Mouse (Mus musculus): ENCODE results near the gene Ctnna3.
"Not testable (repeated sequence)": the region's sequence is repeated elsewhere in the genome, so short reads cannot be mapped to it uniquely, and the experiment has no call there.

The Ctnna3 gene

DNA sequence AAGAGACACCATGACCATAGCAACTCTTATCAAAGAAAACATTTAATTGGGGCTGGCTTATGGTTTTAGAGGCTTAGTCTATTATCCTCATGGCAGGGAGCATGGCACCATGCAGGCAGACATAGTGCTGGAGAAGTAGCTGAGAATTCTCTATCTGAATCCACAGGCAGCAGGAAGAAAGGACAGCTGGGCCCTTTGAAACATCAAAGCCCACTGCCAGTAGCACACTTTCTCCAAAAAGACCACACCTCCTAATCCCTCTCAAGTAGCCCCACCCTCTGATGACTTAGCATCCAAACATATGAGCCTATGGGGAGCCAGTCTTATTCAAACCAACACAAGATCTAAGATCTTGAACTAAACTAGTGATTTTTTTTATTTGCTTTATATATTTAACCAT, 1462.6 kb downstream of the Ctnna3 start:
- no peak for DNase-seq (ENCODE audit: low spot score in 2 of 2)

DNA sequence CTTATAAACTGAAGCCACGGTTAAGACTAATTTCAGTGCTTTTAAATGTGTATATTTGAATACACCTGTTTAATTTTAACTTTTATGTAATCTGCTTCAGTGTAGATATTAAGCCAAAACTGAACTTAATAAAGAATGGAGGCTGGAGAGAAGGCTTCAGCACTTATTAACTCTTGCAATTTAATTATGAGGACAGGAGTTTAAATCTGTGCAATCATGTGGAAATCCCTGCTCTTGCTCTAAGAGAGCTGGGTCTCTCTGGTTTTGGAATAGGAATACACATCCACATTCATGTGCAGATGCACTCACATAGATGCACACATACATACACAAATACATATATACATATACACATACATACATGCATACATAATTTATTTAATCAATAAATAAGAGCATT, 1468.8 kb downstream of the Ctnna3 start:
- no peak for DNase-seq (ENCODE audit: low spot score in 2 of 2)

DNA sequence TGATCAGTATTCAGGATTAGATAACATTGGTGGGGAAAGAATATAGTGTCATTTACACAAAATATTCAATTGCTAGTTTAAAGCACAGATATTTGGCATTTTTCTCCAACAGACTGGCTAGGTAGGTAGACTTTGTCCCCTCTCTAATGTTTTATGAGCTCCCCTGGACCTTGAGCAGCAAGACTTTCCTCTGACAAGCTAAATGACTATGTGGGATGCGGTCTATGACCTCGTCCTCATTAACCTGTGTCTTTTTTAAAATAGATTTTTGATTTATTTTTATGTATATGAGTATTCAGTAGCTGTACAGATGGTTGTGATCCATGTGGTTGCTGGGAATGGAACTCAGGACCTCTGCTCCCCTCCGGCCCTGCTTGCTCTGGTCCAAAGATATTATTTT, 1471.8 kb downstream of the Ctnna3 start:
- no peak for DNase-seq (ENCODE audit: low spot score in 2 of 2)

DNA sequence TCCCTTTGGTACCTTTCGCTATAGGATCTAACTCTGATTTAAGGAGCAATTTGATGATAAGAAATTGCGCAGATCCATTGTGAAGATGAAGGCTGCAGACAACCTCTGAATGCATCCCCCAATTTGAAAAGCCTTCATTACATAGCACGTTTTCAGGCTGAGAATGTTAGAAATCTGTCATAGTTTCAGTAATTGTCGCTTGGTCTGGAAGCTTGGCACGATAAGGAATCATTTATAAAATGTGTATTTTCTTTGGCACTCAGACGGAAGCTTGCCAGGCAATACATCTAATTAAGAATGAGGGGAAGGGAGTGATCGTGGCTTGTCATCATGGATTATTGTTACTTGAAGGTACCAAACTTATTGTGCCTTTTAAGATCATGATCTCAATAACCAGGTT, 1511.1 kb downstream of the Ctnna3 start:
- no peak for DNase-seq (ENCODE audit: low spot score in 2 of 2)

DNA sequence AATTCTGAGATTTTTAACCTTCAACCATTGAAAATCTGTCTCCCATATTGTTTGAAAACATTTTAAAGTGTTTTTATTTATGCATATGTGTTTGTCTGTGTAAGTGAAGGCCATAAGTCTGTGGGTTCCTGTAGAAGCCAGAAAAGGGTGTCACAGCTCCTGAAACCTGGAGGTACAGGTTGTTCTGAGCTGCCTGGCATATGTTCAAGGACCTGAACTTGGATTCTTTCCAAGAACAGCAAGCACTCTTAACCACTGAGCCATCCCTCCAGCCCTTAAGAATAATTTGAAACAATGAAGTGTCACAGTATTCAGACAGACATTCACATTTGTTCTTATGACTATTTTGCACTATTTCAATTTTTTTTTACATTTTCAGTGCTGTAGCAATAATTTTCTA, 1528.5 kb downstream of the Ctnna3 start:
- no peak for DNase-seq (ENCODE audit: low spot score in 2 of 2)

DNA sequence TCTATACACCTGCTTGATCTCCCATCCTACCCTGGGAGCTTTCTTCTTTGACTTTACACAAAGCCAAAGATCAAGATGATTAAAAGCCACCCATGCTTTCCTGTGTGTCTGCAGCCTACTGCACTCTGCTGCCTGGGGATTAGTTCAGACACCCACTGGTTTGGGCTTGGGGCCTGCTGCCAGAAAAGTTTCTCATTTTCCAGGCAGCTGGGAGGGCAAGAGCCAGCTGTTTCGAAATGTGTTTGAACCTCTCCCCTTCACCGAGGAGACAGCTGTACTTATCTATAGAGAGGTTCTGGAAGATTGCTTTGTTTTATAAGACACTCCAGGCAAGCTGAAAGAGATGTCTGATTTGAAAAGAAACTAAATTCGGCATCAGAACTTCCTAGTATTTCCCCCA, 1563.0 kb downstream of the Ctnna3 start:
- no peak for DNase-seq (ENCODE audit: low spot score in 2 of 2)

DNA sequence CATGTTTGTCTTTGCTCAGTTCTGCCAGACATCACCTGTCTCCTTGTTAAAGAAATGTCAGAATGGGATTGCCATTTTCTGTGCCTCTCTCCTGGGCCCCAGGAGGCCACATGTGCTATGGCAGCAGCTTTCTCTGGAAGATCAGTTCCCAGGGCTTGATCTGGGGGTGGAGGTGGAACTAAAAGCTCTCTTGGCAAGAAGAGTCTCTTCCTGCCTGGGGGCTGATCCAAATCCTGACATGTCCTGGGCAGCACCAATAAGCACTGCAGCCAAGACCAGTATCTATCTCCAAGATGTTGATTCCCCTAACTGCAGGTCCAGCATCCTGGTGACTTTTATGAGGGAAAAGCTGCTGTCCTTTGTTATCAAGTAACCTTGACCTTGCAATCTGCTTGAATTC, 1583.6 kb downstream of the Ctnna3 start:
- DNase-seq (ENCODE audit: low spot score in 2 of 2): no peak

DNA sequence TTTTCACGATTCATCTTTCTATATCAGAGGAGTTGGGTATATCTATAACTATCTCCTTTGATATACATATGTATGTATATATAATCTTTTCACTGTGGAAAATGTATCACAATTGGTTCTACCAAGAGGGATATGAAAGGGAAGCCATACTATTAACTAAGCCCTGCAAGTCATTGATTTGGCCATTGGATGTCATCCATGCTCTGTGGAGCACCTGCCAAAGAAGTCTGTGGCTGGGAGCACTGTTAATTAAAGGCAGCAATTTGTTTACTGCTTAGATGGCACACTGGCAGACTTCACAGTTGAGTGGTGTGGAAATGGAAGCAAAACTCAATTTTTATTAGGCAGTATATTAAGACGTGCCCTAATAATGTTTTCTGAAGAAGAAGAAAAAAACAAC, 1592.8 kb downstream of the Ctnna3 start:
- no peak for DNase-seq (ENCODE audit: low spot score in 2 of 2)

DNA sequence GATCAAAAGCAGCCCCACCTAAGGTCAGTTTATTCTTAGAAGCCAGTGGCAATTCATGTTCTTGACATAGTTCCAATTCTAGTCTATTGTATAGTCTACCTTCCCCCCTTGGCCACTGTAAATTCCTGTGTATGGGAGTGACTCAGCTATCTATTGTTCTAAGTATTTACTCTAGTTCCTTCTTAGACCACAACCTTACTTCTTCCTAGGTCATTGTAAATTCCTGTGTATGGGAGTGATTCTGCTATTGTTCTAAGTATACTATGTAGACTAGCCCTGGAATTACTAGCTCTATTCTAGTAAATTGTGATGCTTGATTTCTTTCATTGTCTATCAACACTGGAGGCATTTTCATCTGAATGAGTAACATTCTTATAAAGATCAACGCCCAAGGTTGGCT, 1603.6 kb downstream of the Ctnna3 start:
- DNase-seq (ENCODE audit: low spot score in 2 of 2): not testable (repeated sequence)
